Mouse (Mus musculus): Measurements from ENCODE around the gene Wdr95.

Wdr95 gene

GRCm38 (mm10) chr5:149582642-149583262, 54.3 kb downstream of the Wdr95 start:
- DNase-seq (ENCODE audit: low spot score), result no peak

- no peak for DNase-seq (ENCODE audit: low spot score)
Observed at GRCm38 (mm10) chr5:149583507-149583906, 55.0 kb downstream of the Wdr95 start.

- no peak for DNase-seq (ENCODE audit: low spot score)
Observed at GRCm38 (mm10) chr5:149584154-149584655, 55.7 kb downstream of the Wdr95 start.

- no peak for DNase-seq (ENCODE audit: low spot score)
Observed at GRCm38 (mm10) chr5:149585231-149585630, 56.8 kb downstream of the Wdr95 start.

- DNase-seq (ENCODE audit: low spot score), result no peak
Observed at GRCm38 (mm10) chr5:149585910-149586309, 57.4 kb downstream of the Wdr95 start.

GRCm38 (mm10) chr5:149587327-149587895, 58.9 kb downstream of the Wdr95 start:
- DNase-seq (ENCODE audit: low spot score), result no peak

- no peak for DNase-seq (ENCODE audit: low spot score)
Observed at GRCm38 (mm10) chr5:149588814-149589534, 60.5 kb downstream of the Wdr95 start.

- DNase-seq (ENCODE audit: low spot score), result no peak
Observed at GRCm38 (mm10) chr5:149589932-149590331, 61.5 kb downstream of the Wdr95 start.

GRCm38 (mm10) chr5:149594215-149594614, 65.7 kb downstream of the Wdr95 start:
- no peak for DNase-seq (ENCODE audit: low spot score)

- no peak for DNase-seq (ENCODE audit: low spot score)
Observed at GRCm38 (mm10) chr5:149597351-149597750, 68.9 kb downstream of the Wdr95 start.

- DNase-seq (ENCODE audit: low spot score), result no peak
Observed at GRCm38 (mm10) chr5:149601996-149602395, 73.5 kb downstream of the Wdr95 start.

GRCm38 (mm10) chr5:149603241-149603640, 74.8 kb downstream of the Wdr95 start:
- DNase-seq (ENCODE audit: low spot score), result no peak

- DNase-seq (ENCODE audit: low spot score), result no peak
Observed at GRCm38 (mm10) chr5:149607083-149607720, 78.7 kb downstream of the Wdr95 start.

- DNase-seq (ENCODE audit: low spot score), result no peak
Observed at GRCm38 (mm10) chr5:149611476-149612164, 83.1 kb downstream of the Wdr95 start.

- DNase-seq (ENCODE audit: low spot score), result no peak
Observed at GRCm38 (mm10) chr5:149612165-149612518, 83.7 kb downstream of the Wdr95 start.

GRCm38 (mm10) chr5:149612740-149613139, 84.3 kb downstream of the Wdr95 start:
- DNase-seq (ENCODE audit: low spot score), result no peak

- no peak for DNase-seq (ENCODE audit: low spot score)
Observed at GRCm38 (mm10) chr5:149616138-149616537, 87.7 kb downstream of the Wdr95 start.

GRCm38 (mm10) chr5:149616817-149617216, 88.3 kb downstream of the Wdr95 start:
- no peak for DNase-seq (ENCODE audit: low spot score)

- DNase-seq (ENCODE audit: low spot score), result no peak
Observed at GRCm38 (mm10) chr5:149617776-149618425, 89.4 kb downstream of the Wdr95 start.

- DNase-seq (ENCODE audit: low spot score), result no peak
Observed at GRCm38 (mm10) chr5:149622152-149622551, 93.7 kb downstream of the Wdr95 start.

GRCm38 (mm10) chr5:149622644-149623043, 94.2 kb downstream of the Wdr95 start:
- DNase-seq (ENCODE audit: low spot score), result no peak
